Mouse (Mus musculus) MEL (cell line): ENCODE results near the gene Cyp2u1. TPM values are rescaled to one million over a fixed set of nuclear protein-coding genes. Genes with fewer than 3 reads are reported as not detected.
A peak's percentile ranks its signal among the peaks of the same experiment; 100 is the strongest.

Experiments
- CTCF ChIP-seq, 3 experiments: IDR thresholded peaks in 2 of 3; conservative IDR thresholded peaks in 1 of 3; 2 replicates each; pipeline ENCODE4 v1.5.1; 2011 to 2012; ENCODE audit warnings: low read length in 3 of 3, low read depth in 2 of 3, mild to moderate bottlenecking in 2 of 3, improper control_type of control experiment in 1 of 3, inconsistent platforms in 1 of 3, mixed read lengths in 1 of 3, moderate library complexity in 1 of 3; ENCODE audit not compliant: control insufficient read depth in 1 of 3, insufficient read depth in 1 of 3, poor library complexity in 1 of 3, severe bottlenecking in 1 of 3
- E2F4 ChIP-seq: IDR thresholded peaks from 2 replicates; pipeline ENCODE4 v1.6.1; 2011; ENCODE audit warnings: low read depth, low read length, improper control_type of control experiment, borderline replicate concordance
- GABPA ChIP-seq: IDR thresholded peaks from 2 replicates; pipeline ENCODE4 v1.6.1; 2012; ENCODE audit warnings: low read depth, mild to moderate bottlenecking, inconsistent platforms, low read length, improper control_type of control experiment, moderate library complexity
- POLR2AphosphoS2 ChIP-seq: IDR thresholded peaks from 2 replicates; pipeline ENCODE4 v1.6.1; 2011; ENCODE audit warnings: low read length, improper control_type of control experiment
- TAL1 ChIP-seq: IDR thresholded peaks from 2 replicates; pipeline ENCODE4 v1.6.1; 2012; ENCODE audit warnings: mild to moderate bottlenecking, inconsistent platforms, low read length, moderate library complexity, mixed read lengths
- TCF12 ChIP-seq: IDR thresholded peaks from 2 replicates; pipeline ENCODE4 v1.6.1; 2014; ENCODE audit warnings: low read depth, mild to moderate bottlenecking, inconsistent platforms, low read length, improper control_type of control experiment, moderate library complexity
- USF2 ChIP-seq, 2 experiments: IDR thresholded peaks; 2 replicates each; pipeline ENCODE4 v1.6.1; 2011 to 2012; ENCODE audit warnings: improper control_type of control experiment in 2 of 2, low read length in 2 of 2, borderline replicate concordance in 1 of 2, inconsistent platforms in 1 of 2, low read depth in 1 of 2, mild to moderate bottlenecking in 1 of 2; ENCODE audit not compliant: insufficient read depth in 1 of 2
- ZC3H11A ChIP-seq: IDR thresholded peaks from 2 replicates; pipeline ENCODE4 v1.6.1; 2012; ENCODE audit warnings: low read depth, mild to moderate bottlenecking, inconsistent platforms, low read length, improper control_type of control experiment
- polyA plus RNA-seq, 2 experiments: library from polyadenylated mRNA; stranded (reverse) in 1 of 2; unstranded in 1 of 2; fragments of >175 nt in 1 of 2; fragments of >200 nt in 1 of 2; gene quantifications; 2 replicates each; pipeline versions ENCODE4 v1.2.1 to v1.2.4; 2012; ENCODE audit warnings: low replicate concordance in 2 of 2, low read depth in 1 of 2; ENCODE audit not compliant: insufficient read length in 2 of 2, insufficient read depth in 1 of 2, missing spikeins in 1 of 2
- total RNA-seq: library from RNA; depleted of rRNA; stranded (reverse); fragments of 300-350 nt; gene quantifications from 2 replicates; pipeline ENCODE4 v1.2.3, GENCODE M21; 2012; rRNA removed

Gene Cyp2u1
- total and polyA plus RNA-seq, 3 experiments, result 3.6 to 4.5 TPM; not detected in 1

GRCm38 (mm10) chr3:131245766-131246578, 57.1 kb downstream of the Cyp2u1 start (continued):
- TF ChIP-seq POLR2AphosphoS2 (no peak), TAL1 (no peak), ZC3H11A (peak; percentile 27; the same call in 1 of the 2 replicates), USF2 (IDR thresholded peaks at IDR 0.05; ENCODE audit: borderline replicate concordance in 1 of 2, insufficient read depth in 1 of 2, low read depth in 1 of 2, low read length in 2 of 2) (no peak), CTCF (IDR thresholded peaks at IDR 0.05 in 2 of 3, conservative IDR thresholded peaks at IDR 0.05 in 1 of 3; ENCODE audit: control insufficient read depth in 1 of 3, insufficient read depth in 1 of 3, low read depth in 2 of 3, low read length in 3 of 3, poor library complexity in 1 of 3, severe bottlenecking in 1 of 3) (peak; percentile 74 to 85 (median 78)), E2F4 (no peak), TCF12 (no peak), GABPA (no peak)

Other genes starting within 250 kb of the Cyp2u1 start
- gene Lef1, start 192.8 kb downstream of the Cyp2u1 start, total RNA-seq, result 0.54 and 0.62 TPM in 2 replicates
- gene Lef1, start 192.8 kb downstream of the Cyp2u1 start, polyA plus RNA-seq, result under 1 TPM in 1 of 2 experiments, not detected in 1; 0.18 TPM
- 39.1 and 42.3 TPM in 2 replicates for gene Hadh, start 31.1 kb downstream of the Cyp2u1 start, total RNA-seq
- 10 to 100 TPM in 1 of 2 experiments, not detected in 1; 66.9 TPM for gene Hadh, start 31.1 kb downstream of the Cyp2u1 start, polyA plus RNA-seq
- not detected in 2 replicates for gene Sgms2, start 188.2 kb upstream of the Cyp2u1 start, total RNA-seq
- gene Sgms2, start 188.2 kb upstream of the Cyp2u1 start, polyA plus RNA-seq, result not detected